Comparison of ENCODE assay signal across 12 mouse cellular contexts in genomic region chr14:5961102-5961501, GRCm38 (mm10). TPM values are rescaled to one million over a fixed set of nuclear protein-coding genes. Genes with fewer than 3 reads are reported as not detected.
DNase-seq lines count a peak whose midpoint lies in the region; ATAC-seq lines count a peak whose summit lies in the region.
"Not testable (repeated sequence)": the region's sequence is repeated elsewhere in the genome, so short reads cannot be mapped to it uniquely, and the experiment has no call there.
"Had no signal": no experiment of that assay in that cellular context is flagged by ENCODE, and none has a peak within 500 bp of the region (broad histone marks: within the 10 kb centered on the region; RNA-seq: fewer than 3 reads in every experiment).

No protein-coding gene starts in this region.

- H3K27ac ChIP-seq in embryonic facial prominence, embryonic 10.5 days (replicated peaks): peak overlapping the region; percentile 70; the same call in 1 of the 2 replicates
- not testable (repeated sequence) for H3K27ac ChIP-seq in hindbrain, embryonic 12.5 days; liver, embryonic 15.5 days (replicated peaks); neural tube, embryonic 12.5 days

- H3K9ac ChIP-seq in hindbrain, embryonic 12.5 days: peak overlapping the region; percentile 64
- H3K9ac ChIP-seq in liver, embryonic 15.5 days: not testable (repeated sequence)
- peak overlapping the region; percentile 51 for H3K9ac ChIP-seq in neural tube, embryonic 12.5 days

- peak; percentile 18 for DNase-seq in adrenal gland, adult 2 months
- peak; percentile 52 for DNase-seq in embryonic facial prominence, embryonic 10.5 days (ENCODE audit: low spot score)
- peak; percentile 5 to 15 for DNase-seq in gastrocnemius, postnatal 4 days (ENCODE audit: low spot score in 2 of 2)
- peak; percentile 3 to 48 for DNase-seq in kidney, postnatal 25 days
- DNase-seq in urinary bladder, adult 2 months (ENCODE audit: low spot score): peak; percentile 23

- ATAC-seq in hindbrain, embryonic 12.5 days (ENCODE audit: low FRiP score); liver, embryonic 15.5 days (ENCODE audit: insufficient read depth): not testable (repeated sequence)
- 0 out of 2 replicates have a peak, but pooled peaks have one; percentile 70 for ATAC-seq in neural tube, embryonic 12.5 days (ENCODE audit: low FRiP score, low read depth)

- H3K9me3 ChIP-seq in embryonic facial prominence, embryonic 10.5 days; hindbrain, embryonic 12.5 days (replicated peaks); liver, embryonic 15.5 days (replicated peaks); neural tube, embryonic 12.5 days: not testable (repeated sequence)

- peak overlapping the region; percentile 78 for H3K4me2 ChIP-seq in hindbrain, embryonic 12.5 days (replicated peaks)
- H3K4me2 ChIP-seq in liver, embryonic 15.5 days: peak overlapping the region; percentile 44
- peak overlapping the region; percentile 79 for H3K4me2 ChIP-seq in neural tube, embryonic 12.5 days (replicated peaks)

- H3K27me3 ChIP-seq in embryonic facial prominence, embryonic 10.5 days (replicated peaks; ENCODE audit: low read depth, poor library complexity, severe bottlenecking); hindbrain, embryonic 12.5 days; liver, embryonic 15.5 days; neural tube, embryonic 12.5 days (replicated peaks): not testable (repeated sequence)

- not testable (repeated sequence) for H3K4me1 ChIP-seq in embryonic facial prominence, embryonic 10.5 days; hindbrain, embryonic 12.5 days; liver, embryonic 15.5 days (replicated peaks); neural tube, embryonic 12.5 days

- peak overlapping the region; percentile 64 for H3K4me3 ChIP-seq in embryonic facial prominence, embryonic 10.5 days
- peak overlapping the region; percentile 50 for H3K4me3 ChIP-seq in hindbrain, embryonic 12.5 days
- not testable (repeated sequence) for H3K4me3 ChIP-seq in liver, embryonic 15.5 days (replicated peaks)
- H3K4me3 ChIP-seq in neural tube, embryonic 12.5 days: peak overlapping the region; percentile 47

- 2% methylated on average over 24 of the region's 24 CpGs for WGBS in embryonic facial prominence, embryonic 10.5 days
- 1% methylated on average over 20 of the region's 24 CpGs for WGBS in hindbrain, embryonic 12.5 days
- WGBS in liver, embryonic 15.5 days (ENCODE audit: insufficient replicate concordance): under 1% methylated on average over 23 of the region's 24 CpGs
- under 1% methylated on average over 24 of the region's 24 CpGs for WGBS in neural tube, embryonic 12.5 days

- not testable (repeated sequence) for H3K36me3 ChIP-seq in embryonic facial prominence, embryonic 10.5 days (replicated peaks); hindbrain, embryonic 12.5 days; liver, embryonic 15.5 days (replicated peaks); neural tube, embryonic 12.5 days

RNA-seq across cellular contexts. Expression of gene Gm3248, which starts 0.4 kb away (rescaled TPM):
- total RNA-seq in adrenal gland, adult 2 months (2021): not detected
- not detected in 2 replicates for polyA plus RNA-seq in adrenal gland, adult 2 months (2012; rRNA removed)
- 0.36 and 0.39 TPM in 2 replicates for polyA plus RNA-seq in embryonic facial prominence, embryonic 10.5 days (2016; fragmentation: Nextera tagmentation; extraction: Ambion mirVana)
- under 1 TPM; 0.52 to 0.57 TPM for total RNA-seq in gastrocnemius, postnatal 4 days (2021)
- polyA plus RNA-seq in hindbrain, embryonic 12.5 days (2016; fragmentation: Nextera tagmentation; extraction: Ambion mirVana): 1.5 and 1.7 TPM in 2 replicates
- polyA plus RNA-seq in liver, embryonic 15.5 days (2015; fragmentation: Nextera tagmentation; extraction: Ambion mirVana): not detected in 2 replicates
- 0.87 and 1.1 TPM in 2 replicates for polyA plus RNA-seq in neural tube, embryonic 12.5 days (2016; fragmentation: Nextera tagmentation; extraction: Ambion mirVana)
- 3.4 and 4.9 TPM in 2 replicates for polyA plus RNA-seq in urinary bladder, adult 2 months (2012; rRNA removed)
- total RNA-seq: G1E; gastrocnemius, adult 8-10 months had no signal
- polyA plus RNA-seq: G1E had no signal

RNA-seq across cellular contexts. Expression of gene Gm3453, which starts 17.8 kb away (rescaled TPM):
- not detected for total RNA-seq in adrenal gland, adult 2 months (2021)
- polyA plus RNA-seq in adrenal gland, adult 2 months (2012; rRNA removed): not detected in 2 replicates
- not detected in 2 replicates for polyA plus RNA-seq in embryonic facial prominence, embryonic 10.5 days (2016; fragmentation: Nextera tagmentation; extraction: Ambion mirVana)
- total RNA-seq in gastrocnemius, postnatal 4 days (2021): not detected
- not detected in 2 replicates for polyA plus RNA-seq in hindbrain, embryonic 12.5 days (2016; fragmentation: Nextera tagmentation; extraction: Ambion mirVana)
- not detected in 2 replicates for polyA plus RNA-seq in liver, embryonic 15.5 days (2015; fragmentation: Nextera tagmentation; extraction: Ambion mirVana)
- not detected in 2 replicates for polyA plus RNA-seq in neural tube, embryonic 12.5 days (2016; fragmentation: Nextera tagmentation; extraction: Ambion mirVana)
- not detected in 2 replicates for polyA plus RNA-seq in urinary bladder, adult 2 months (2012; rRNA removed)
- total RNA-seq: gastrocnemius, adult 8-10 months; left cerebral cortex, postnatal 25 days had no signal
- polyA plus RNA-seq: G1E; thymus, postnatal 0 days had no signal
